Mouse (Mus musculus) intestine, embryonic 15.5 days (tissue): Measurements from ENCODE around the gene Lrrc43. TPM values are rescaled to one million over a fixed set of nuclear protein-coding genes. Genes with fewer than 3 reads are reported as not detected.
"Not testable (repeated sequence)": the region's sequence is repeated elsewhere in the genome, so short reads cannot be mapped to it uniquely, and the experiment has no call there.

Source experiments
- ATAC-seq: fragments of 200-750 bp; cut with Nextera tagmentation; 2 replicates; pipeline ENCODE4 v1.8.0; 2017; ENCODE audit warnings: moderate TSS enrichment, moderate library complexity
- H3K27ac ChIP-seq: fragments of 300-500 bp; sonication (generic); 2 replicates; pipeline ENCODE4 v1.5.1; 2015; ENCODE audit warnings: mild to moderate bottlenecking, inconsistent platforms
- H3K27me3 ChIP-seq: fragments of 300-500 bp; sonication (generic); replicated peaks from 2 replicates; pipeline ENCODE4 v1.6.1; 2015; ENCODE audit warnings: inconsistent platforms
- H3K36me3 ChIP-seq: fragments of 300-500 bp; sonication (generic); 2 replicates; pipeline ENCODE4 v1.6.1; 2015; ENCODE audit warnings: inconsistent platforms
- H3K4me1 ChIP-seq: fragments of 300-500 bp; sonication (generic); replicated peaks from 2 replicates; pipeline ENCODE4 v1.6.1; 2015; ENCODE audit warnings: inconsistent platforms
- H3K4me2 ChIP-seq: fragments of 300-500 bp; sonication (generic); replicated peaks from 2 replicates; pipeline ENCODE4 v1.6.1; 2015; ENCODE audit warnings: mild to moderate bottlenecking, inconsistent platforms
- H3K4me3 ChIP-seq: fragments of 300-500 bp; sonication (generic); replicated peaks from 2 replicates; pipeline ENCODE4 v1.5.1; 2015; ENCODE audit warnings: inconsistent platforms
- H3K9ac ChIP-seq: fragments of 300-500 bp; sonication (generic); 2 replicates; pipeline ENCODE4 v1.6.1; 2015; ENCODE audit warnings: inconsistent platforms
- H3K9me3 ChIP-seq: fragments of 300-500 bp; sonication (generic); 2 replicates; pipeline ENCODE4 v1.6.1; 2016; ENCODE audit warnings: inconsistent platforms
- WGBS: fragments of 180-500 bp; shearing (Covaris S2); methylation state at CpG from one replicate; pipeline ENCODE4 v1.1.7; 2015; 5-methylcytosine and 5-hydroxymethylcytosine counted together
- polyA plus RNA-seq: library from polyadenylated mRNA; unstranded; fragments of >200 nt; fragmentation: Nextera tagmentation; extraction: Ambion mirVana; gene quantifications from 2 replicates; pipeline ENCODE4 v1.2.1, GENCODE M21; 2015

Lrrc43 gene
- polyA plus RNA-seq, 1 experiment from 2014 or later: not detected

DNA sequence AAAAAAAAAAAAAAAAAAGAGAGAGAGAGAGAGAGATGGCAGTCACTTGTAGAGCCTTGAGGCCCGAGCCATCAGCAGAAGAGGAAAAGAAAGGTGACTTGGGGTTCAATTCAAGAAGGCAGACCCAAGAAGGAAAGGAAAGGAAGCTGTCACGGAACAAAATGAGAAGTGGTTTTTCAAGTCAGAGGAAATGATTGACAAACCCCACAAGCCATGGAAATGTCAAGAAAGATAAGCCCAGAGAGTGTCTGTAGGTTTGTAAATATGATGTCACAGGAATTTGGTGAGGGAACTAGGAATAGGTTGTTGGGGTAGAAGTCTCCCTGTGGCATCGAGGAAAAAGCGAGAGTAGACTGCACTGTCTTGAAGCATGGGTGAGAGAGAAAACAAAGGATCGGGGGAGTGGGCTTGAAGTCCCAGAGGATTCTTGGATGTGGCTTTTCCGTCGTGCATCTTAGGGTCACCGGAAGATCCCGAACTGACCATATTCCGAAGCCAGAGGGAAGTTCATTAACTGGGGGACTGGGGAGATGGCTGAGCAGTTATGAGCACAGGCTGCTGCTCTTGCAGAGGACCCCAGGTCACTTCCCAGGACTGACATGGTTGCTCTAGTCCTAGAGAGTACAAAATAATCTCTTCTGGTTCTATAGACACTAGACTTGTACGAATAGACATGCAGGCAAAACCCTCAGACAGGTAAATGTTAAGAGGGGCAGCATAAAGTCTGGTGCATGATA is 1.3 kb upstream of the Lrrc43 start:
- WGBS: 80% methylated on average over 11 of the region's 11 CpGs
- H3K27me3 ChIP-seq: no peaks in the 10 kb centered on the region
- no peak overlapping the region for H3K9ac ChIP-seq
- no peaks in the 10 kb centered on the region for H3K9me3 ChIP-seq
- H3K36me3 ChIP-seq: no peaks in the 10 kb centered on the region
- H3K4me1 ChIP-seq: 0 out of 2 replicates have a peak, but pooled peaks cover 7% of the 10 kb centered on the region
- ATAC-seq: no peak
- no peak overlapping the region for H3K27ac ChIP-seq
- no peak overlapping the region for H3K4me2 ChIP-seq
- no peak overlapping the region for H3K4me3 ChIP-seq

GRCm38 (mm10) chr5:123489935-123490334 is 830 bp downstream of the Lrrc43 start:
- 47% methylated on average over 9 of the region's 9 CpGs for WGBS
- Histone ChIP-seq H3K36me3 (no peaks in the 10 kb centered on the region), H3K9me3 (no peaks in the 10 kb centered on the region), H3K9ac (no peak overlapping the region), H3K27ac (no peak overlapping the region), H3K4me3 (no peak overlapping the region), H3K4me1 (0 out of 2 replicates have a peak, but pooled peaks cover 7% of the 10 kb centered on the region), H3K27me3 (no peaks in the 10 kb centered on the region), H3K4me2 (no peak overlapping the region)
- no peak for ATAC-seq

- ATAC-seq: no peak
- H3K36me3 ChIP-seq: no peaks in the 10 kb centered on the region
- H3K9ac ChIP-seq: no peak overlapping the region
- peaks cover 9% of the 10 kb centered on the region; the same call in 1 of the 2 replicates for H3K4me1 ChIP-seq
- no peak overlapping the region for H3K27ac ChIP-seq
- WGBS: 43% methylated on average over 4 of the region's 4 CpGs
- H3K4me2 ChIP-seq: no peak overlapping the region
- no peak overlapping the region for H3K4me3 ChIP-seq
- no peaks in the 10 kb centered on the region for H3K9me3 ChIP-seq
- no peaks in the 10 kb centered on the region for H3K27me3 ChIP-seq
These were observed 10.6 kb downstream of the Lrrc43 start for GRCm38 (mm10) chr5:123499717-123500116.

DNA sequence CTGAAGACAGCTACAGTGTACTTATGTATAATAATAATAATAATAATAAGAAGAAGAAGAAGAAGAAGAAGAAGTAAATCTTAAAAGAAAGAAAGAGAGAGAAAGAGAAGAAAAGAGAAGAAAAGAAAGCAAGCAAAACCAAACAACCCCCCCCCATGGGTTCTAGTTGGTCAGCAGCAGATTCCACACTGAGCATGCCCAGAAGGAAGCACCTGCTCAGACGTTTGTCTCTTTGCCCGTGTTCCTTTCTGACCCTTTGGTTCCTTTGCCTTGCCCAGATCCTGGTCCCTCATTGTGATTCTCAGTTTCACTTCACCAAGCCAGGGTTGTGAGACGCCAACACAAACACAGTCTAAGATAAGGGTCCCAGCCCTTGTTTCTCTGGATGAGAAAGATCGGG is 12.9 kb downstream of the Lrrc43 start:
- no peak for ATAC-seq
- Histone ChIP-seq H3K9me3 (no peaks in the 10 kb centered on the region), H3K4me2 (no peak overlapping the region), H3K9ac (no peak overlapping the region), H3K36me3 (no peaks in the 10 kb centered on the region), H3K4me1 (peaks cover 9% of the 10 kb centered on the region; the same call in 1 of the 2 replicates), H3K4me3 (no peak overlapping the region), H3K27me3 (0 out of 2 replicates have a peak, but pooled peaks cover 4% of the 10 kb centered on the region), H3K27ac (no peak overlapping the region)
- 72% methylated on average over 4 of the region's 4 CpGs for WGBS

- peaks cover 8% of the 10 kb centered on the region for H3K4me1 ChIP-seq
- peak; percentile 96 for ATAC-seq
- 1% methylated on average over 58 of the region's 59 CpGs for WGBS
These were observed 19.0 kb downstream of the Lrrc43 start for GRCm38 (mm10) chr5:123507936-123508723.

GRCm38 (mm10) chr5:123508921-123509320 is 19.8 kb downstream of the Lrrc43 start:
- no peak overlapping the region for H3K27ac ChIP-seq
- H3K9me3 ChIP-seq: no peaks in the 10 kb centered on the region
- H3K4me1 ChIP-seq: peaks cover 8% of the 10 kb centered on the region
- 6% methylated on average over 12 of the region's 12 CpGs for WGBS
- ATAC-seq: no peak
- H3K36me3 ChIP-seq: no peaks in the 10 kb centered on the region
- peaks cover 13% of the 10 kb centered on the region; the same call in 1 of the 2 replicates for H3K27me3 ChIP-seq
- H3K4me3 ChIP-seq: peak overlapping the region; percentile 62
- peak overlapping the region; percentile 41 for H3K9ac ChIP-seq
- peak overlapping the region; percentile 93 for H3K4me2 ChIP-seq

More at GRCm38 (mm10) chr5:123507936-123508723, 19.0 kb downstream of the Lrrc43 start:
- H3K4me2 ChIP-seq: peak overlapping the region; percentile 93
- H3K9ac ChIP-seq: peak overlapping the region; percentile 41
- H3K9me3 ChIP-seq: no peaks in the 10 kb centered on the region
- peaks cover 13% of the 10 kb centered on the region; the same call in 1 of the 2 replicates for H3K27me3 ChIP-seq
- no peak overlapping the region for H3K27ac ChIP-seq
- H3K4me3 ChIP-seq: peak overlapping the region; percentile 62
- no peaks in the 10 kb centered on the region for H3K36me3 ChIP-seq

DNA sequence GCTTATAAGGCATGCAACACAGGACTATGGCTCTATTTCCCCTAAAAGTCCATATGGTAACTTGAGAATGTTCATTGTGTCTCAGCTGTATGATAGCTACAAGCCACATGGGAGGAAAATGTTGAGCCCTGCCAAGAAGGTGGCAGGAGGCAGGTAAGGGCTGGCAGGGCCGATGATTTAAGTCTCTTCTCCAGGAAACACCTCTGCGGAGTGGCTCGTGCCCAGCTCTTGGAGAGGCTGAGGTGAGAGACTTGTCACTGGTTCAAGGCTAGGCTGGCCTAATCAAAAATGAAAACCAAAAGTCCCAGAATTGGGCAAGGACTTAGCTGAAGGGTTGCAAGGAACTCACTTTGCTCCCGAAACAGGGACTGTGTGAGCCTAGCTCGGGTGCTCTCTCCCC is 21.1 kb downstream of the Lrrc43 start, which contains the start of gene B3gnt4:
Gene B3gnt4 (plus strand): TSS at position 301 of the 400 bp plus-strand sequence.
- H3K27me3 ChIP-seq: peaks cover 10% of the 10 kb centered on the region; the same call in 1 of the 2 replicates
- H3K27ac ChIP-seq: no peak within 1 kb of the TSS
- WGBS: 87% methylated on average over 5 of the region's 5 CpGs
- H3K9ac ChIP-seq: no peak within 1 kb of the TSS
- H3K4me1 ChIP-seq: peaks cover 8% of the 10 kb centered on the region
- no peak for ATAC-seq
- 0 out of 2 replicates have a peak, but pooled peaks cover 4% of the 10 kb centered on the region for H3K36me3 ChIP-seq
- no peak within 1 kb of the TSS for H3K4me2 ChIP-seq
- H3K9me3 ChIP-seq: no peaks in the 10 kb centered on the region
- no peak within 1 kb of the TSS for H3K4me3 ChIP-seq

GRCm38 (mm10) chr5:123511426-123511825 is 22.3 kb downstream of the Lrrc43 start:
- H3K4me1 ChIP-seq, H3K9ac ChIP-seq, ATAC-seq, H3K9me3 ChIP-seq, H3K27ac ChIP-seq, H3K4me3 ChIP-seq, H3K4me2 ChIP-seq, H3K36me3 ChIP-seq, H3K27me3 ChIP-seq: not testable (repeated sequence)
- WGBS: 77% methylated on average over 3 of the region's 3 CpGs

- no peak for ATAC-seq
- Histone ChIP-seq H3K27me3 (peaks cover 9% of the 10 kb centered on the region; the same call in 1 of the 2 replicates), H3K27ac (no peak overlapping the region), H3K36me3 (0 out of 2 replicates have a peak, but pooled peaks cover 4% of the 10 kb centered on the region), H3K9me3 (no peaks in the 10 kb centered on the region), H3K4me2 (no peak overlapping the region), H3K4me3 (no peak overlapping the region), H3K4me1 (peaks cover 8% of the 10 kb centered on the region), H3K9ac (no peak overlapping the region)
- WGBS: 55% methylated on average over 3 of the region's 3 CpGs
These were observed 23.0 kb downstream of the Lrrc43 start for GRCm38 (mm10) chr5:123512102-123512501.

DNA sequence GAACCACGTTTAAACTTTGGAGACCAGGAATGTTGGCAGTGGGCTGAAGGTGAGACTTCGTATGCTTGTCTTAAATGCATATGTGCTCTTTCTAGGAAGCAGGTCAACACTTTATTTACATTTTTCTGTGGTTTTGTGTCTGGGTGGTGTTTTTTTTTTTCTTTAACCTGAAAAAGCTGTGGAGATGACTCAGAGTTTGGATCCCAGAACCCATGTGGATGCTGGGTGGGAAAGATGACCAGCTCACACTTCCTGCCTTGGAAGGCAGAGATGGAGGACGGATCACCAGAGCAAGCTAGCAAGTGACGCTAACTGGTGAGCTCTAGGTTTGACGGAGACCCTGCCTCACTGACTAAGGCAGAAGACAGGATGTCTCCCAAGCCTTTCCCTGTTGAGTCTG is 25.8 kb downstream of the Lrrc43 start:
- Histone ChIP-seq H3K36me3 (peaks cover 8% of the 10 kb centered on the region; the same call in 1 of the 2 replicates), H3K4me3 (no peak overlapping the region), H3K27me3 (no peaks in the 10 kb centered on the region), H3K4me1 (no peaks in the 10 kb centered on the region), H3K27ac (no peak overlapping the region), H3K9me3 (no peaks in the 10 kb centered on the region), H3K9ac (no peak overlapping the region), H3K4me2 (no peak overlapping the region)
- ATAC-seq: no peak
- WGBS: 87% methylated on average over 5 of the region's 5 CpGs

DNA sequence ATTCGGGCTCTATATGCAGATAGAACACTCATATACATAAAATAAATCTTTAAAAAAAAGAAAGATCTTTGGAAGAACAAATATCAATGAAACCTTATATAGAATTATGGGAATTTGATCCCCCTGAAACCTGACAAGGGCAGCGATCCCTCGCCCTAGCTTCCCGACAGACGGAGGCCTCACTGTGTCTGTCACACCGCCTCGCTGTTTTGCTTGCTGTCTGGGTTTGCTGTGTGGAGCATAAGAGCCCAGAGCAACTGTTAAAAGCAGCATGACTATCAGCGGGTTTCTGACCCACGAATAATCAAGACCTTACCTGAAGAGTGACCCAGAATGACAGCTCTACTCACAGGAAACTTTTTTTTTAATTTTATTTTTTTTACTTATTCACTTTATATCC is 31.6 kb downstream of the Lrrc43 start:
- no peak overlapping the region for H3K4me2 ChIP-seq
- no peaks in the 10 kb centered on the region for H3K27me3 ChIP-seq
- H3K9ac ChIP-seq: no peak overlapping the region
- H3K9me3 ChIP-seq: no peaks in the 10 kb centered on the region
- no peak overlapping the region for H3K4me3 ChIP-seq
- H3K4me1 ChIP-seq: peaks cover 19% of the 10 kb centered on the region
- no peak for ATAC-seq
- H3K27ac ChIP-seq: no peak overlapping the region
- WGBS: 88% methylated on average over 9 of the region's 9 CpGs
- peaks cover 4% of the 10 kb centered on the region; the same call in 1 of the 2 replicates for H3K36me3 ChIP-seq

GRCm38 (mm10) chr5:123521621-123522020 is 32.5 kb downstream of the Lrrc43 start:
- no peak for ATAC-seq
- Histone ChIP-seq H3K27me3 (no peaks in the 10 kb centered on the region), H3K9ac (no peak overlapping the region), H3K4me3 (no peak overlapping the region), H3K27ac (no peak overlapping the region), H3K36me3 (peaks cover 4% of the 10 kb centered on the region; the same call in 1 of the 2 replicates), H3K4me2 (no peak overlapping the region), H3K9me3 (no peaks in the 10 kb centered on the region), H3K4me1 (peaks cover 19% of the 10 kb centered on the region)
- WGBS: 85% methylated on average over 1 of the region's 1 CpGs
